Comparison of ENCODE assay signal across 8 mouse cellular contexts in the genomic region with DNA sequence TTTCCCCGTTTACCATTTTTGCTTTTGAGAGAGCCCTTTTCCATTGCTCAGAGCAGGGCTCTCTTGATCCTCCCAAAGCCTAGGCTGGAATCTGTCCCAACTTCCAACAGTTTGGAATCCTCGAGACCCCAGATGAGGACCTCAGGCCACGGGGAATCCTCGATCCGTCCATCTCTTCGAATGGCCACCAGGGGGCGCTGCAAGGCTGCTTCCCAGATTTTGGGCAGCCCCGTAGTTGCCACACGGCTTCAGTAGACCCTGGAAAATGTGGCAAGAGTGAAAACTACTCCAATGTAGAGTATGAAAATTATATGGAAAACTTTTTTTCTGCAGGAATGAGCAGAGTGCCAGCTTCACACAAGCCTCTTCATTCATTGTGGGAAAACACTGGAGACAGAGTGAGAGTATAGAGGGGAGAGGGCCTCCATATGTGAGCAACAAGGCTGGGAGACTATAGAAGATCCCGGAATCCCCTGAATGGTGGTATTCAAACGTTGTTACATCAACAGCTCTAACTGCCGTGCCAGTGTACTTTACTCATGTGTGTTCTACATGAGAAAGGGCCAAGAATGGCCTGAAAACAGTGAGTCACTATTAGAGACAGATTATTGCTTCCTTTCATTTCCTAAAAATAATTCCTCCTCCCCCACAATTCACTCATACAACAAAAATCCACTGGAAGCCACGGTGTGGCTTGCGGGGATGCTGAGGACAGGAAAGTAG. TPM values are rescaled to one million over a fixed set of nuclear protein-coding genes. Genes with fewer than 3 reads are reported as not detected.
DNase-seq lines count a peak whose midpoint lies in the region; ATAC-seq and TF ChIP-seq lines count a peak whose summit lies in the region.

Pdzd9 (minus strand) TSS at position 191 of the 723 bp plus-strand sequence.

- no peak for TF ChIP-seq POLR2A in embryonic fibroblast, embryonic 13.5 days (IDR thresholded peaks at IDR 0.05; ENCODE audit: low read depth, low read length)

- peak within 1 kb of the TSS; percentile 91 for H3K27ac ChIP-seq in embryonic fibroblast, embryonic 13.5 days (ENCODE audit: insufficient read depth, low read length)
- H3K27ac ChIP-seq in heart, embryonic 12.5 days (ENCODE audit: poor library complexity, severe bottlenecking): no peak within 1 kb of the TSS
- H3K27ac ChIP-seq in kidney, embryonic 16.5 days (ENCODE audit: low read length): no peak within 1 kb of the TSS
- H3K27ac ChIP-seq in liver, embryonic 15.5 days (replicated peaks): no peak within 1 kb of the TSS
- no peak within 1 kb of the TSS for H3K27ac ChIP-seq in neural tube, embryonic 11.5 days (ENCODE audit: low read depth, low read length)
- H3K27ac ChIP-seq in stomach, embryonic 16.5 days (ENCODE audit: low read length): no peak within 1 kb of the TSS

- no peak within 1 kb of the TSS for H3K9ac ChIP-seq in heart, embryonic 12.5 days
- H3K9ac ChIP-seq in kidney, embryonic 16.5 days (replicated peaks; ENCODE audit: low read length): no peak within 1 kb of the TSS
- H3K9ac ChIP-seq in liver, embryonic 15.5 days: no peak within 1 kb of the TSS
- H3K9ac ChIP-seq in neural tube, embryonic 11.5 days (ENCODE audit: low read length): no peak within 1 kb of the TSS
- H3K9ac ChIP-seq in stomach, embryonic 16.5 days (ENCODE audit: low read length): no peak within 1 kb of the TSS

- no peaks in the 10 kb centered on the region for H3K9me3 ChIP-seq in heart, embryonic 12.5 days (replicated peaks)
- H3K9me3 ChIP-seq in kidney, embryonic 16.5 days (ENCODE audit: low read length): no peaks in the 10 kb centered on the region
- no peaks in the 10 kb centered on the region for H3K9me3 ChIP-seq in liver, embryonic 15.5 days (replicated peaks)
- no peaks in the 10 kb centered on the region for H3K9me3 ChIP-seq in neural tube, embryonic 11.5 days (ENCODE audit: control insufficient read depth, low read length)
- H3K9me3 ChIP-seq in stomach, embryonic 16.5 days (replicated peaks; ENCODE audit: control insufficient read depth, low read length): no peaks in the 10 kb centered on the region

- no peaks in the 10 kb centered on the region for H3K36me3 ChIP-seq in C2C12 (ENCODE audit: control insufficient read depth, insufficient read depth)
- H3K36me3 ChIP-seq in heart, embryonic 12.5 days: no peaks in the 10 kb centered on the region
- no peaks in the 10 kb centered on the region for H3K36me3 ChIP-seq in kidney, embryonic 16.5 days (ENCODE audit: insufficient read depth, low read length)
- H3K36me3 ChIP-seq in liver, embryonic 15.5 days (replicated peaks): no peaks in the 10 kb centered on the region
- H3K36me3 ChIP-seq in neural tube, embryonic 11.5 days (ENCODE audit: control insufficient read depth, insufficient read depth, low read length): no peaks in the 10 kb centered on the region
- H3K36me3 ChIP-seq in stomach, embryonic 16.5 days (ENCODE audit: control insufficient read depth, insufficient read depth, low read length): no peaks in the 10 kb centered on the region

- DNase-seq in adrenal gland, postnatal 14 days: peak; percentile 87
- peak; percentile 78 for DNase-seq in neural tube, embryonic 11.5 days (ENCODE audit: low spot score)

- no peaks in the 10 kb centered on the region for H3K27me3 ChIP-seq in C2C12 (ENCODE audit: control insufficient read depth, insufficient read depth, insufficient read length)
- 0 out of 2 replicates have a peak, but pooled peaks cover 4% of the 10 kb centered on the region for H3K27me3 ChIP-seq in heart, embryonic 12.5 days (replicated peaks)
- no peaks in the 10 kb centered on the region for H3K27me3 ChIP-seq in kidney, embryonic 16.5 days (ENCODE audit: insufficient read depth, low read length)
- 0 out of 2 replicates have a peak, but pooled peaks cover 8% of the 10 kb centered on the region for H3K27me3 ChIP-seq in liver, embryonic 15.5 days
- H3K27me3 ChIP-seq in neural tube, embryonic 11.5 days (ENCODE audit: control insufficient read depth, insufficient read depth, low read length): no peaks in the 10 kb centered on the region
- H3K27me3 ChIP-seq in stomach, embryonic 16.5 days (ENCODE audit: control insufficient read depth, insufficient read depth, low read length): no peaks in the 10 kb centered on the region

- H3K4me2 ChIP-seq in heart, embryonic 12.5 days: peak within 1 kb of the TSS; percentile 30
- no peak within 1 kb of the TSS for H3K4me2 ChIP-seq in kidney, embryonic 16.5 days (replicated peaks; ENCODE audit: low read depth, low read length)
- H3K4me2 ChIP-seq in liver, embryonic 15.5 days: 0 out of 2 replicates have a peak within 1 kb of the TSS, but pooled peaks have one; percentile 17
- no peak within 1 kb of the TSS for H3K4me2 ChIP-seq in neural tube, embryonic 11.5 days (ENCODE audit: low read depth)
- H3K4me2 ChIP-seq in stomach, embryonic 16.5 days (ENCODE audit: low read depth, low read length): peak within 1 kb of the TSS; percentile 19; the same call in 1 of the 2 replicates

- H3K4me1 ChIP-seq in embryonic fibroblast, embryonic 13.5 days (ENCODE audit: control insufficient read depth, insufficient read depth, low read length): peaks cover 6% of the 10 kb centered on the region
- H3K4me1 ChIP-seq in heart, embryonic 12.5 days (replicated peaks): peaks cover 18% of the 10 kb centered on the region
- no peaks in the 10 kb centered on the region for H3K4me1 ChIP-seq in kidney, embryonic 16.5 days (ENCODE audit: insufficient read depth, low read length)
- H3K4me1 ChIP-seq in liver, embryonic 15.5 days (replicated peaks): peaks cover 3% of the 10 kb centered on the region; the same call in 1 of the 2 replicates
- no peaks in the 10 kb centered on the region for H3K4me1 ChIP-seq in neural tube, embryonic 11.5 days (ENCODE audit: control insufficient read depth, insufficient read depth, low read length)
- no peaks in the 10 kb centered on the region for H3K4me1 ChIP-seq in stomach, embryonic 16.5 days (ENCODE audit: control insufficient read depth, insufficient read depth, low read length)

- H3K4me3 ChIP-seq in C2C12 (ENCODE audit: insufficient read depth, poor library complexity, severe bottlenecking): no peak within 1 kb of the TSS
- H3K4me3 ChIP-seq in embryonic fibroblast, embryonic 13.5 days (ENCODE audit: insufficient read depth, low read length): no peak within 1 kb of the TSS
- H3K4me3 ChIP-seq in heart, embryonic 12.5 days: no peak within 1 kb of the TSS
- H3K4me3 ChIP-seq in kidney, embryonic 16.5 days (ENCODE audit: low read length): no peak within 1 kb of the TSS
- no peak within 1 kb of the TSS for H3K4me3 ChIP-seq in liver, embryonic 15.5 days (replicated peaks)
- H3K4me3 ChIP-seq in neural tube, embryonic 11.5 days (ENCODE audit: low read depth, low read length): no peak within 1 kb of the TSS
- no peak within 1 kb of the TSS for H3K4me3 ChIP-seq in stomach, embryonic 16.5 days (replicated peaks; ENCODE audit: low read length)

- 22% methylated on average over 14 of the region's 14 CpGs for WGBS in heart, embryonic 12.5 days
- WGBS in kidney, embryonic 16.5 days: 20% methylated on average over 14 of the region's 14 CpGs
- WGBS in liver, embryonic 15.5 days (ENCODE audit: insufficient replicate concordance): 20% methylated on average over 14 of the region's 14 CpGs
- 26% methylated on average over 14 of the region's 14 CpGs for WGBS in neural tube, embryonic 11.5 days
- 20% methylated on average over 14 of the region's 14 CpGs for WGBS in stomach, embryonic 16.5 days

- H3K79me2 ChIP-seq in C2C12 (ENCODE audit: control insufficient read depth, insufficient read depth): no peaks in the 10 kb centered on the region

- no peak within 1 kb of the TSS for H3ac ChIP-seq in C2C12 (ENCODE audit: control insufficient read depth, insufficient read length, low read depth)

- H3K79me3 ChIP-seq in C2C12 (ENCODE audit: low read depth): no peaks in the 10 kb centered on the region

- TF ChIP-seq CTCF in C2C12 (IDR thresholded peaks at IDR 0.05; ENCODE audit: control insufficient read depth, insufficient read depth, insufficient read length): peak; percentile 79
- TF ChIP-seq CTCF in embryonic fibroblast, embryonic 13.5 days (IDR thresholded peaks at IDR 0.05; ENCODE audit: borderline replicate concordance, insufficient read depth, low read length): peak; percentile 54; the same call in 1 of the 2 replicates

- peak; percentile 52; the same call in 1 of the 2 replicates for ATAC-seq in heart, embryonic 12.5 days (ENCODE audit: insufficient number of reproducible peaks, low FRiP score)
- ATAC-seq in kidney, embryonic 16.5 days (ENCODE audit: low FRiP score, low TSS enrichment): peak; percentile 75; the same call in 1 of the 2 replicates
- ATAC-seq in liver, embryonic 15.5 days (ENCODE audit: insufficient read depth): peak; percentile 49; the same call in 1 of the 2 replicates
- peak; percentile 55; the same call in 1 of the 2 replicates for ATAC-seq in neural tube, embryonic 11.5 days (ENCODE audit: insufficient read depth, low FRiP score, low TSS enrichment)
- peak; percentile 17; the same call in 1 of the 2 replicates for ATAC-seq in stomach, embryonic 16.5 days (ENCODE audit: insufficient read depth, low FRiP score)

TF ChIP-seq in C2C12, 6 proteins besides CTCF, POLR2A, EP300 and RAD21:
- TF ChIP-seq MYOG (IDR thresholded peaks at IDR 0.05; ENCODE audit: control insufficient read depth, extremely low read depth, insufficient read length) (no peak), MAX (IDR thresholded peaks at IDR 0.05) (no peak), FOSL1 (IDR thresholded peaks at IDR 0.05; ENCODE audit: insufficient read depth, low read length, poor library complexity, severe bottlenecking) (no peak), USF1 (IDR thresholded peaks at IDR 0.05; ENCODE audit: low read depth) (no peak), CEBPB (IDR thresholded peaks at IDR 0.05; ENCODE audit: low read depth) (no peak), MYOD1 (IDR thresholded peaks at IDR 0.05; ENCODE audit: control insufficient read depth, insufficient read length, low read depth) (no peak)

RNA-seq across cellular contexts. Expression of gene Pdzd9, which starts in this region (rescaled TPM):
- polyA plus RNA-seq in C2C12 (2012; fragmentation: generic; extraction: Trizol): 0.11 TPM
- not detected in 2 replicates for total RNA-seq in adrenal gland, postnatal 14 days (2021)
- polyA plus RNA-seq in embryonic fibroblast, embryonic 13.5 days (2011; ENCODE audit: insufficient read length, low read depth, missing spikeins): not detected in 2 replicates
- polyA plus RNA-seq in heart, embryonic 12.5 days (2016; fragmentation: Nextera tagmentation; extraction: Ambion mirVana): 0.27 and 0.39 TPM in 2 replicates
- 0.49 and 0.51 TPM in 2 replicates for polyA plus RNA-seq in kidney, embryonic 16.5 days (2015; fragmentation: Nextera tagmentation; extraction: Ambion mirVana)
- polyA plus RNA-seq in liver, embryonic 15.5 days (2015; fragmentation: Nextera tagmentation; extraction: Ambion mirVana): 0.08 and 0.16 TPM in 2 replicates
- 0.44 TPM in 1 of 2 replicates, not detected in the other for polyA plus RNA-seq in neural tube, embryonic 11.5 days (2014; fragmentation: Nextera tagmentation; extraction: Ambion mirVana)
- 0.17 and 0.35 TPM in 2 replicates for polyA plus RNA-seq in stomach, embryonic 16.5 days (2015; fragmentation: Nextera tagmentation; extraction: Ambion mirVana)

Comparison
In these comparisons a context has a peak if more than half of its experiments do, and no peak if none do; other contexts are left out.
1. Peak in DNase-seq in adrenal gland, postnatal 14 days; RNA of the gene not detected or under 1 TPM.
2. Peak in ATAC-seq and H3K4me2 ChIP-seq in heart, embryonic 12.5 days; RNA of the gene not detected or under 1 TPM.
3. Peak in ATAC-seq in kidney, embryonic 16.5 days; RNA of the gene not detected or under 1 TPM.
4. Peak in ATAC-seq and H3K4me2 ChIP-seq in liver, embryonic 15.5 days; RNA of the gene not detected or under 1 TPM.
5. Peak in DNase-seq and ATAC-seq in neural tube, embryonic 11.5 days; RNA of the gene not detected or under 1 TPM.
6. Peak in ATAC-seq and H3K4me2 ChIP-seq in stomach, embryonic 16.5 days; RNA of the gene not detected or under 1 TPM.
7. ATAC-seq: peak in every context shown above with its lines; median percentile 75 in kidney, embryonic 16.5 days; 55 in neural tube, embryonic 11.5 days; 52 in heart, embryonic 12.5 days; 49 in liver, embryonic 15.5 days; 17 in stomach, embryonic 16.5 days.